Mouse (Mus musculus): Measurements from ENCODE around the gene Nhsl1. TPM values are rescaled to one million over a fixed set of nuclear protein-coding genes. Genes with fewer than 3 reads are reported as not detected.

The Nhsl1 gene
- total and polyA plus RNA-seq, 2 experiments from 2014 or later = 7.2 to 18.0 TPM

GRCm38 (mm10) chr10:18455301-18455920 is 136.6 kb downstream of the Nhsl1 start:
- ATAC-seq (ENCODE audit: low FRiP score) = no peak

GRCm38 (mm10) chr10:18457808-18458475 is 139.2 kb downstream of the Nhsl1 start:
- ATAC-seq (ENCODE audit: low FRiP score) (peak; percentile 29; the same call in 1 of the 2 replicates), DNase-seq (ENCODE audit: low spot score) (no peak)
- H3K4me3 ChIP-seq (ENCODE audit: low read depth, low read length) = no peak overlapping the region
- H3K4me1 ChIP-seq (ENCODE audit: insufficient read depth, low read length) = no peaks in the 10 kb centered on the region
- H3K36me3 ChIP-seq (ENCODE audit: insufficient read depth, low read length) = no peaks in the 10 kb centered on the region
- no peaks in the 10 kb centered on the region for H3K9me3 ChIP-seq (ENCODE audit: low read length)
- H3K9ac ChIP-seq (replicated peaks; ENCODE audit: low read length, poor library complexity, severe bottlenecking) = no peak overlapping the region
- H3K27ac ChIP-seq (ENCODE audit: low read depth, low read length) = no peak overlapping the region
- no peaks in the 10 kb centered on the region for H3K27me3 ChIP-seq (ENCODE audit: insufficient read depth, low read length)
- no peak for TF ChIP-seq CTCF (IDR thresholded peaks at IDR 0.05)
- no peak overlapping the region for H3K4me2 ChIP-seq (ENCODE audit: low read depth, low read length, poor library complexity, severe bottlenecking)
- 21% methylated on average over 8 of the region's 8 CpGs for WGBS

More at GRCm38 (mm10) chr10:18455301-18455920, 136.6 kb downstream of the Nhsl1 start:
- Histone ChIP-seq H3K27ac (ENCODE audit: low read depth, low read length) (no peak overlapping the region), H3K27me3 (ENCODE audit: insufficient read depth, low read length) (no peaks in the 10 kb centered on the region), H3K4me1 (ENCODE audit: insufficient read depth, low read length) (no peaks in the 10 kb centered on the region), H3K36me3 (ENCODE audit: insufficient read depth, low read length) (no peaks in the 10 kb centered on the region), H3K9ac (replicated peaks; ENCODE audit: low read length, poor library complexity, severe bottlenecking) (no peak overlapping the region), H3K4me2 (ENCODE audit: low read depth, low read length, poor library complexity, severe bottlenecking) (no peak overlapping the region), H3K9me3 (ENCODE audit: low read length) (no peaks in the 10 kb centered on the region), H3K4me3 (ENCODE audit: low read depth, low read length) (no peak overlapping the region)
- 93% methylated on average over 10 of the region's 10 CpGs for WGBS
- DNase-seq (ENCODE audit: low spot score) = no peak
- no peak for TF ChIP-seq CTCF (IDR thresholded peaks at IDR 0.05)

- Histone ChIP-seq H3K4me1 (ENCODE audit: insufficient read depth, low read length) (no peaks in the 10 kb centered on the region), H3K4me2 (ENCODE audit: low read depth, low read length, poor library complexity, severe bottlenecking) (no peak overlapping the region), H3K4me3 (ENCODE audit: low read depth, low read length) (no peak overlapping the region), H3K9ac (replicated peaks; ENCODE audit: low read length, poor library complexity, severe bottlenecking) (no peak overlapping the region), H3K9me3 (ENCODE audit: low read length) (no peaks in the 10 kb centered on the region), H3K36me3 (ENCODE audit: insufficient read depth, low read length) (no peaks in the 10 kb centered on the region), H3K27me3 (ENCODE audit: insufficient read depth, low read length) (no peaks in the 10 kb centered on the region), H3K27ac (ENCODE audit: low read depth, low read length) (no peak overlapping the region)
- no peak for ATAC-seq (ENCODE audit: low FRiP score)
- 93% methylated on average over 13 of the region's 13 CpGs for WGBS
- no peak for TF ChIP-seq CTCF (IDR thresholded peaks at IDR 0.05)
- no peak for DNase-seq (ENCODE audit: low spot score)
These were observed 142.6 kb downstream of the Nhsl1 start for GRCm38 (mm10) chr10:18461336-18461735.

- 72% methylated on average over 23 of the region's 23 CpGs for WGBS
These were observed 144.5 kb downstream of the Nhsl1 start for GRCm38 (mm10) chr10:18463071-18463841.

DNA sequence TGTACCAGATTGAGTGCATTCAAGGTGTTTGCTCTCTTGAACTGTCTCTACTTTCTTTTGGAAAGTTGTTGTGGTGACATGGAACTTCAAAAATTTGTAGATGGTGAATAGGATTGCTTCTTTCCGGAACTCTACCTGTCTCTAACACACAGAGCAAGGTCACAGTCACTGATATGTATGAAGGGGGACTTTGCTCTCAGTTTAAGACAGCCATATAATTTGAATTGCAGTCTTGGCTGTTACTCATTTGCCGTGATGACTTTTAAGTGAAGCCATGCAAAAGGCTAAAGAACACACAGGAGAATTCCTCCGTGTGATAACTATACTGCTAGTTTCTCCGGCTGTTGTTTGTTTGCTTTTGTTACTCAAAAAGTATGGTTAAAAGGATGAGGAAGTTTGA is 149.6 kb downstream of the Nhsl1 start:
- no peak for TF ChIP-seq CTCF (IDR thresholded peaks at IDR 0.05)
- no peak overlapping the region for H3K27ac ChIP-seq (ENCODE audit: low read depth, low read length)
- H3K4me1 ChIP-seq (ENCODE audit: insufficient read depth, low read length) = peaks cover 3% of the 10 kb centered on the region
- no peak overlapping the region for H3K4me2 ChIP-seq (ENCODE audit: low read depth, low read length, poor library complexity, severe bottlenecking)
- no peaks in the 10 kb centered on the region for H3K9me3 ChIP-seq (ENCODE audit: low read length)
- ATAC-seq (ENCODE audit: low FRiP score) (no peak), DNase-seq (ENCODE audit: low spot score) (no peak)
- H3K9ac ChIP-seq (replicated peaks; ENCODE audit: low read length, poor library complexity, severe bottlenecking) = no peak overlapping the region
- no peaks in the 10 kb centered on the region for H3K27me3 ChIP-seq (ENCODE audit: insufficient read depth, low read length)
- 37% methylated on average over 4 of the region's 4 CpGs for WGBS
- no peak overlapping the region for H3K4me3 ChIP-seq (ENCODE audit: low read depth, low read length)
- H3K36me3 ChIP-seq (ENCODE audit: insufficient read depth, low read length) = no peaks in the 10 kb centered on the region

More at GRCm38 (mm10) chr10:18463071-18463841, 144.5 kb downstream of the Nhsl1 start:
- Histone ChIP-seq H3K27ac (ENCODE audit: low read depth, low read length) (no peak overlapping the region), H3K4me1 (ENCODE audit: insufficient read depth, low read length) (no peaks in the 10 kb centered on the region), H3K9me3 (ENCODE audit: low read length) (no peaks in the 10 kb centered on the region), H3K36me3 (ENCODE audit: insufficient read depth, low read length) (no peaks in the 10 kb centered on the region), H3K4me3 (ENCODE audit: low read depth, low read length) (no peak overlapping the region), H3K9ac (replicated peaks; ENCODE audit: low read length, poor library complexity, severe bottlenecking) (no peak overlapping the region), H3K27me3 (ENCODE audit: insufficient read depth, low read length) (no peaks in the 10 kb centered on the region), H3K4me2 (ENCODE audit: low read depth, low read length, poor library complexity, severe bottlenecking) (no peak overlapping the region)
- ATAC-seq (ENCODE audit: low FRiP score) (no peak), DNase-seq (ENCODE audit: low spot score) (peak; percentile 46)
- no peak for TF ChIP-seq CTCF (IDR thresholded peaks at IDR 0.05)

Data from midbrain, postnatal 0 days (tissue).